Mouse (Mus musculus): ENCODE data around the gene Ripply3. TPM values are rescaled to one million over a fixed set of nuclear protein-coding genes. Genes with fewer than 3 reads are reported as not detected.

Gene Ripply3
- total and polyA plus RNA-seq, 3 experiments: 0.28 to 6.1 (median 1.3) TPM

DNA sequence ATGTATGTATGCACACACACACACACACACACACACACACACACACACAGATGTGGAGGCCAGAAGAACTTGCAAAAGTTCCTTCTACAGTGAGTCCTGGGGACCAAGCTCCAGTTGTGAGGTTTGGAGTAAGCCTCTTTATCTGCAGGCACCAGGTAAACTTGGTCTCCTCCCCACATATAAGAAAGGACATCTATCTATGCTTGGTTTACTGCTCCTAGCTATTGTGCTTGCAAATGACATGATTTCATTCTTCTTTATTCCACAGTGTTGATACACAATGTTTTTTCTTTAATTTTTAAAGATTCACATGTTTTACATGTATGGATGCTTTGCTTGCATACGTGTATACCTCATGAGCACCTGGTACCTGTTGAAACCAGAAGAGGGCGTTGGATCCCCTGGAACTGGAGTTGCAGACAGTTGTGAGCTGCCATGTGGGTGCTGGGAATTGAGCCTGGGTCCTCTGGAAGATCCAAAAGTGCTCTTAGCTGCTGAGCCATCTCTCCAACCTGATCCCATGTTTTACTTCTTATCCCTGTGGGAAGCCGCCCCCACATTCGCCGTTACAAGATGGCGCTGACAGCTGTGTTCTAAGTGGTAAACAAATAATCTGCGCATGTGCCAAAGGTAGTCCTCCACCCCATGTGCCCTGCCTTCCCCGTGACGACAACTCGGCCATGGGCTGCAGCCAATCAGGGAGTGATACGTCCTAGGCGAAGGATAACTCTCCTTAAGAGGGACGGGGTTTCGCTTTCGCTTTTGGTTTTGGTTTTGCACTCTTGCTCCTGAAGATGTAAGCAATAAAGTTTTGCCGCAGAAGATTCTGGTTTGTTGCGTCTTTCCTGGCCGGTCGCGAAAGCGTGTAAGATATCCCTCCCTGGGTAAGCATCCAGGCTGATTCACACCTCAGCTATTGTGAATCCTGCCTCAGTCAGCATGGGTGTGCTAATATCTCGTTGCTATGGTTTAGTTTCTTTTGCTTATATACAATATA is 11.2 kb downstream of the Ripply3 start (continued):
- peak; percentile 33; the same call in 1 of the 2 replicates for TF ChIP-seq MAZ (IDR thresholded peaks at IDR 0.05; ENCODE audit: low read depth, low read length)

- Histone ChIP-seq H3K9ac (ENCODE audit: insufficient read depth, low read depth) (no peak overlapping the region), H3K4me1 (ENCODE audit: control insufficient read depth in 1 of 2, insufficient read depth in 2 of 2) (peaks cover 14 to 17% of the 10 kb centered on the region in 2 experiments), H3K79me2 (replicated peaks; ENCODE audit: control insufficient read depth, extremely low read depth, insufficient read depth, poor library complexity, severe bottlenecking) (peaks cover 7% of the 10 kb centered on the region), H3K36me3 (replicated peaks in 1 of 2; ENCODE audit: control insufficient read depth in 1 of 2, insufficient read depth in 1 of 2, low read length in 1 of 2) (peaks cover 30 to 40% of the 10 kb centered on the region in 2 experiments), H3K27ac (ENCODE audit: insufficient read depth, low read depth) (no peak overlapping the region), H3K4me3 (replicated peaks in 1 of 3; ENCODE audit: low read depth in 2 of 3, low read length in 2 of 3, poor library complexity in 1 of 3) (no peak overlapping the region), H3K9me3 (replicated peaks; ENCODE audit: low read length) (no peaks in the 10 kb centered on the region), H3K4me2 (ENCODE audit: insufficient read depth, low read depth, poor library complexity, severe bottlenecking) (no peak overlapping the region), H3K27me3 (replicated peaks) (no peaks in the 10 kb centered on the region)
- TF ChIP-seq MAFK (IDR thresholded peaks at IDR 0.05; ENCODE audit: insufficient replicate concordance, low read length) (peak; percentile 82), IRF4 (IDR thresholded peaks at IDR 0.05; ENCODE audit: low read depth, low read length) (peak; percentile 51; the same call in 1 of the 2 replicates), HCFC1 (IDR thresholded peaks at IDR 0.05; ENCODE audit: low read depth, low read length) (no peak), JUND (conservative IDR thresholded peaks at IDR 0.05; ENCODE audit: low read depth, low read length) (no peak), ZKSCAN1 (IDR thresholded peaks at IDR 0.05; ENCODE audit: borderline replicate concordance, low read depth, low read length) (no peak)
- dilution Hi-C loops (cut with MboI; ENCODE audit: extremely low pct_ligation_motif_present, extremely low pct_unique_long_range_greater_than_20kb, low sequenced_read_pairs): no loop called here
- no peak for DNase-seq (ENCODE audit: extremely low read depth)
- in situ Hi-C loops (cut with MboI; ENCODE audit: low pct_ligation_motif_present, low pct_unique_long_range_greater_than_20kb, low sequenced_read_pairs): no loop called here
Measured at GRCm38 (mm10) chr16:94345733-94346132, 17.5 kb downstream of the Ripply3 start.

DNA sequence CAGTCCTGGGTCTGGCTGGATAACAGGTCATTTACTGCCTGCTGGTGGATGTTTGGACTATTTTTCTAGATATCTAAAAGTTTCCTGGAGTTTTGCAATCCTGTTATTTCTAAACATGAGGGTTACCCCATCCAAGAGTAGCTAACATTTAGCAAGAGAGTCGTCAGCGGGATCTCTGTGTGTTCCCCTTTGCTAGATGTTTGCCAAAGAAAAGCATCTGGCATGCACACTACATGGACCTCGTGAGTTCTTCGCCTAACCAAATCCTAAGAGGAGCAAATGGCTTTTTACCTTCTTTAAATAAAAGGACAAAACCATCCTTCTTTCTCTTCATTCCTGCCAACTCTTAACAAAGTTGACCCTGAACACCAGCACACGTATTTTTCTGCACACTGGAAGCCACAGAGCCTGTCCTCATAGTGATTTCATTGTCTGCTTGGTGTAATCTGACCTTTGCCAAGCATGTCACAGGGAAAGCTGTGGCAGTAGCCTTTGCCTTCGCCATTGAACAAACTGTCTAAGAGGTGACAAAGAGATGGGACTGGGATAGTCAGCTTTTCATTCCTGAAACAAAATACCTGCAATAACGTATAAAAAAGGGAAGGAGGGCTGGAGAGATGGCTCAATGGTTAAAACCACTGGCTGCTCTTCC is 19.0 kb downstream of the Ripply3 start:
- no peak overlapping the region for H3K9ac ChIP-seq (ENCODE audit: insufficient read depth, low read depth)
- H3K79me2 ChIP-seq (replicated peaks; ENCODE audit: control insufficient read depth, extremely low read depth, insufficient read depth, poor library complexity, severe bottlenecking): no peaks in the 10 kb centered on the region
- in situ Hi-C loops (cut with MboI; ENCODE audit: low pct_ligation_motif_present, low pct_unique_long_range_greater_than_20kb, low sequenced_read_pairs) (no loop called here), dilution Hi-C loops (cut with MboI; ENCODE audit: extremely low pct_ligation_motif_present, extremely low pct_unique_long_range_greater_than_20kb, low sequenced_read_pairs) (no loop called here)
- no peak overlapping the region for H3K4me3 ChIP-seq (replicated peaks in 1 of 3; ENCODE audit: low read depth in 2 of 3, low read length in 2 of 3, poor library complexity in 1 of 3)
- H3K4me1 ChIP-seq (ENCODE audit: control insufficient read depth in 1 of 2, insufficient read depth in 2 of 2): peaks cover 2 to 9% of the 10 kb centered on the region in 2 experiments; a peak in 3 of 4 replicates
- H3K27ac ChIP-seq (ENCODE audit: insufficient read depth, low read depth): no peak overlapping the region
- H3K36me3 ChIP-seq (replicated peaks in 1 of 2; ENCODE audit: control insufficient read depth in 1 of 2, insufficient read depth in 1 of 2, low read length in 1 of 2): peaks cover 18 to 26% of the 10 kb centered on the region in 2 experiments
- no peaks in the 10 kb centered on the region for H3K27me3 ChIP-seq (replicated peaks)
- TF ChIP-seq MEF2A (IDR thresholded peaks at IDR 0.05; ENCODE audit: borderline replicate concordance, low read depth, low read length) (no peak), USF2 (conservative IDR thresholded peaks at IDR 0.05; ENCODE audit: low read depth, low read length) (no peak), ETS1 (conservative IDR thresholded peaks at IDR 0.05; ENCODE audit: low read depth, low read length) (no peak), CHD2 (IDR thresholded peaks at IDR 0.05; ENCODE audit: low read length) (no peak), RAD21 (IDR thresholded peaks at IDR 0.05; ENCODE audit: low read depth, low read length) (no peak), POLR2A (IDR thresholded peaks at IDR 0.05; ENCODE audit: low read depth, low read length) (no peak), SIN3A (IDR thresholded peaks at IDR 0.05; ENCODE audit: low read length) (no peak), NELFE (IDR thresholded peaks at IDR 0.05; ENCODE audit: low read depth, low read length) (no peak), HCFC1 (IDR thresholded peaks at IDR 0.05; ENCODE audit: low read depth, low read length) (no peak), USF1 (IDR thresholded peaks at IDR 0.05; ENCODE audit: low read depth, low read length) (no peak), KAT2A (IDR thresholded peaks at IDR 0.05; ENCODE audit: insufficient replicate concordance, low read length) (no peak), E2F4 (IDR thresholded peaks at IDR 0.05; ENCODE audit: insufficient replicate concordance, low read depth, low read length) (no peak), CHD1 (IDR thresholded peaks at IDR 0.05; ENCODE audit: low read depth, low read length) (no peak), MYC (IDR thresholded peaks at IDR 0.05; ENCODE audit: low read depth, low read length) (no peak), JUND (conservative IDR thresholded peaks at IDR 0.05; ENCODE audit: low read depth, low read length) (no peak), ZKSCAN1 (IDR thresholded peaks at IDR 0.05; ENCODE audit: borderline replicate concordance, low read depth, low read length) (no peak), PAX5 (IDR thresholded peaks at IDR 0.05; ENCODE audit: low read length) (no peak), EP300 (IDR thresholded peaks at IDR 0.05; ENCODE audit: low read length) (no peak)
- no peak overlapping the region for H3K4me2 ChIP-seq (ENCODE audit: insufficient read depth, low read depth, poor library complexity, severe bottlenecking)
- no peaks in the 10 kb centered on the region for H3K9me3 ChIP-seq (replicated peaks; ENCODE audit: low read length)
- DNase-seq (ENCODE audit: extremely low read depth): no peak

Measured in CH12.LX (cell line).